Mouse (Mus musculus) retina, postnatal 7 days (tissue): ENCODE data around the gene Hunk.

Source experiments
- DNase-seq: peaks from one replicate; pipeline ENCODE4 v3.0.0-alpha.2; 2012; ENCODE audit warnings: low read depth, low spot score

Gene Hunk

GRCm38 (mm10) chr16:90390731-90391130 lies 4.9 kb downstream of the Hunk start:
- DNase-seq = no peak

- DNase-seq = no peak
Observed at GRCm38 (mm10) chr16:90394761-90395160, 8.9 kb downstream of the Hunk start.

- no peak for DNase-seq
Observed at GRCm38 (mm10) chr16:90395996-90396556, 10.3 kb downstream of the Hunk start.

- DNase-seq = no peak
Observed at GRCm38 (mm10) chr16:90396882-90397281, 11.1 kb downstream of the Hunk start.

GRCm38 (mm10) chr16:90400314-90400713 lies 14.5 kb downstream of the Hunk start:
- no peak for DNase-seq

- no peak for DNase-seq
Observed at GRCm38 (mm10) chr16:90400906-90401666, 15.3 kb downstream of the Hunk start.

- no peak for DNase-seq
Observed at GRCm38 (mm10) chr16:90402292-90402691, 16.5 kb downstream of the Hunk start.

GRCm38 (mm10) chr16:90405195-90405594 lies 19.4 kb downstream of the Hunk start:
- DNase-seq = no peak

DNA sequence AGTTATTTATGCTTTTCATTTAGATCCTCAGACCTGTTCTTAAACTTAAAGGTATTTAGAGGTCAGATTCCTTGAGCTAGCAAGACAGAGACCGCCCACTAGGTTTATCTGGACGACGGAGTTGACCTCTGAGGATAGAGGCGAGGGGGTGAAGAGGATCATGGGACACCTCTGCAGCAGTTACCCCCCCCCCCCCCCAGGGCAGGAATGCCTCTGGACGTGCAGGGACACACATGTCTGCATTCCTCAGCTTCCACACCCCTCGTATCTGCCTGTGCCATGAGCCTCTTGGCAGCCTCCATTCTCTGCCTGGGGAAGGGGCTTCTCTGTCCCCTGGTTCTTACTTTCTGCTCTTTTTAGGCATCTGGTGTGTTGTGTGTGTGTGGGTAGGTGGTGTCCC lies 19.8 kb downstream of the Hunk start:
- no peak for DNase-seq

DNA sequence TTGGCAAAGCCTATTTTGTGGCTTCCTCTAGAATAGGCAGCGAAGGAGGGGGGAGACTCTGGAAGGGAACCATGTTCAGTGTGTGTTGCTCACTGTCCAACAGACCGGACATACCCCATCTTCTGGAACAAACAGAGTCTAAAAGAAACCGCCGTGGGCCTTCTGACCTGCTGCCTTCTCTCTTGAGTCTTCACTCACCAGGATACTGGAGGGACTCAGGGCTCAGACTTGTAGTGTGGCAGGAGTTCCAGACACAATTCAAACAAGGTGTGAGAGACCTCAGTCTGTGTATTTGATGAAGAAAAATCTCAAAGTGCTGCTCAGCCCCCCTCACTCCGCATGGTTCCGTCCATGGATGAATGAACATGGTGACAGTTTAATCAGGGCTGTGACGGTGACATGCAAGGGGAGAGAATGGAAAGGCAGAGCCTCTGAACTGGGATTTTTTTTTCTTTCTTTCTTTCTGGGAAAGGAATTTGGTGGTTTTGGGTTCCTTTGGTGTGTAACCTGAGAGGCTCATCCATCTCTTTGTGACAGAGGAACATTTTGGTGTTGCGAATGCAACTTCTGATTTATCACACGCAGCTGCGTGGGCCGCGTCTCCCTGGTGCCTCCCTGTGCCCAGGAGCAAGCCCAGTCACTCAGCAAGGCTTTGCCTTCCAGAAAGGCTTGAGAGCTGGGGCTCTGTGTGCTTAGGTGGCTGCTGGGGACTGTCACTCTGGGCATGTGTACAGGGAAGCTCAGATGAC lies 21.9 kb downstream of the Hunk start:
- no peak for DNase-seq

DNA sequence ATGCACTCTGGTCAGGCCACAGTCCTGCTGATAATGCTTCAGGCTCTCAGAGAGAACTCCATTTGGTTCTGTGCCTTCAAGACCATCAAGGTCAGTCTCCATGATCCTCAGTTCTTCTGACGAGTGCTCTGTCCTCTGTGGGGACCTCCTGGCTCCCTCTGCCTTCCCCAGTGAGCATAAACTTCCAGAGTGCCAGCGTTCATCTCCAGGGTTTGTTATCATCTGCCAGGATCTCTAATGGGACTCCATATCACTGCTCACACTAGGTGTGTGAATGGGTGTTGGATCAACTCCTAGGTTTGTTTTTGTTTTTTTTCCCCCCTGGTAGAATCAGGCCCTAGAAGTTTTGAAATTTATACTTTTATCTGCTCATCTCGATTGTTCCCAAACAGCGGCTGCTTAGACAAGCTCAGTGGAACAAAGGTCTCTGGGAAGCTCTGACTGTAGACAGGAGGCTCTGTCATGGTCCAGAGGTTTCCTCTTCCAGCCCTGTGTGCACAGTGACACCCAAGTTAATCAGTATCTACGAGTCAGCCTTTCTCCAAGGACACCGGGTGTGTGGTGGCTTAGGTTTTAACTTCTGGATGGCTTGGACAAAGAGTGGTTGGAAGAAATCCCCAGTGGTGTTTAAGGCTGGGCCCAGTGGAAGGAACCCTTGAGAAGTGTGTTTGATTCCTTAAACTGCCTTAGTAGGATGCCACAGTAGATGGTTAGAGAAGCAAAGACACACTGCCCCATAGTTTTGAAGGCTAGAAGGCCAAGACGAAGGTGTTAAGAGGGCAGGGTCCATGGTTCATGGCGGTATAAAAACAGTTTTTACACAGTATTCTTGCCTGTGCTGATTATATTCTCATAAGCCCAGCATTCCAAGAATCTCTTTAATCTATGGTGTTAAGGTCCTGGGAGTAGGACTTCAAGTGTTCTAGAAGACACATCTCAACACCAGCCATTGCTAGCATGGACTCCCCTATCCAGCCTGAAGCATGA lies 26.6 kb downstream of the Hunk start:
- DNase-seq = no peak

GRCm38 (mm10) chr16:90416621-90417020 lies 30.8 kb downstream of the Hunk start:
- DNase-seq = no peak

DNA sequence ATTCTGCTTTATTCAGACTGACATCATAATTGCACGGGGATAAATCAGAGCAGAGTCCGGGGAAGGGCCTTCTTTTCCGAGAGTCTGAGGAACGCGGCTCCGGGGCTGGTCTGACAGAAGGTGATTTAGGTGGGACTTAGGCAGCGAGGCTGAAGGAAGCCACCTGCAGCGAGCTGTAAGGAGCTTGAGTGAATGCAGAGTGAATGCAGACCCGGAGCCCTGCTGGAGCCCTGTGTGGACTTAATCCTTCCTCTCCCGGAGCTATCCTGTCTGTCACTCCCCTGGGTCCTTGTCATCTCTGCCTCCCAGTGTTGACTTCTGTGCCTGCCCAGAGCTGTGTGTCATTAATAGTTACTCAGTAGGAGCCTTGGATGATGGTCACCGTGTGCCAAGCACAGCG lies 32.8 kb downstream of the Hunk start:
- DNase-seq = peak; percentile 42

GRCm38 (mm10) chr16:90421145-90421544 lies 35.3 kb downstream of the Hunk start:
- no peak for DNase-seq

GRCm38 (mm10) chr16:90421551-90421950 lies 35.7 kb downstream of the Hunk start:
- DNase-seq = no peak

GRCm38 (mm10) chr16:90422108-90422529 lies 36.3 kb downstream of the Hunk start:
- DNase-seq = no peak

DNA sequence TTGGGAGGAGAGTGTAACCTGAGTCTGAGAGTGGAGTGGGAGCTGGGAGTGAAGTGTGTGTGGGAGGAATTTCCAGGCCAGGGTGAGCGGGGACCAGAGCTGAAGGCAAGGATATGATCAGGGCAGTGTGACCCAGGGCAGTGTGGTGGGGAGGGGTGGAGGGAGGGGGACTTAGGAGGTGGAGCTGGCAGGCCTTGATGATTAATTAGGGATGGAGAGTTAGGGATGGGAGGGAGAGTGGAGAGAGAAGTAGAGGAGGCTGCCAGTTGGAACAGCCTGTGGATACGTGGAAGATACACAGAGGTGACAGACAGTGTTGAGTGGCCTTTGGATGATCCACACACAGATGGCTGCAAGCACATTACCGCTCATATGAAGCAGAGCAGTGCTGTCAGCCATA lies 38.1 kb downstream of the Hunk start:
- no peak for DNase-seq

DNA sequence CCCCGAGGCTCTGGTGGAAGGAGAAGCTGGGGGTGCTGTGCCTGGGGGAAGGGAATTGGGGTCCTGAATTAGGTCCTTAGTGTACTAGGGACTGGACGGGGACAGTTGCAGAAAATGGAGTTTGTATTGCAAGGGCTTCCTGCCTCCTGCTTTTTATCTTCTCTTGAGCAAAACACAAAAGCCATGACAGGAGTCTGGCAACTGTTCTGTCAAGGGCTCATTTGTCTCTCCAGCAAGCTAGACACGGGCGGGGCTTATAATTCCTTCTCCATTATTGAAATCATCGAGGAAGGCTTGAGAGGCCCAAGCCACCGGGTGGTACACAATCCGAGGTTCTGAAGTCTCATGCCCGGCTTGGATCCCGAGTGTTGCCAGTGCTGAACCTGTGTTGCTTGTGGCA lies 38.6 kb downstream of the Hunk start:
- DNase-seq = no peak

DNA sequence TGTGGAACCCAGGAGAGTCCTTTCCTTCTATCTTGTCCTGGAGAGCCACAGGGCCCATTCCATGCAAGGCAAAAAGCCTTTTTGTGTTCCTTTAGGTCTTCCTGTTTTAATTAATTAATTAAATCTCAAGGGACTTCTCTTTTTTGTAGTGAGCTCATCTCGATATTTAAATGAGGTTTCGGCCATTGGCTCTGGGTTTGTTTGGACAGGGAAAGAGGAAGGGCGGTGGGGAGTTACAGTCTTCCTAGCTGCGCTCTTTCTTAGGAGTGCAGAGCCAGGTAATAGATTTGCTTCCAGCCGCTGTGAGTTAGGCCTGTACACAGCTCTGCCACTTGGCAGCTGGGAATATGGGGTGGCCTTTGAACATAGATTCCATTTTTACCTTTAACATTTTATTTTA lies 40.4 kb downstream of the Hunk start:
- no peak for DNase-seq

- no peak for DNase-seq
Observed at GRCm38 (mm10) chr16:90427838-90428630, 42.2 kb downstream of the Hunk start.

DNA sequence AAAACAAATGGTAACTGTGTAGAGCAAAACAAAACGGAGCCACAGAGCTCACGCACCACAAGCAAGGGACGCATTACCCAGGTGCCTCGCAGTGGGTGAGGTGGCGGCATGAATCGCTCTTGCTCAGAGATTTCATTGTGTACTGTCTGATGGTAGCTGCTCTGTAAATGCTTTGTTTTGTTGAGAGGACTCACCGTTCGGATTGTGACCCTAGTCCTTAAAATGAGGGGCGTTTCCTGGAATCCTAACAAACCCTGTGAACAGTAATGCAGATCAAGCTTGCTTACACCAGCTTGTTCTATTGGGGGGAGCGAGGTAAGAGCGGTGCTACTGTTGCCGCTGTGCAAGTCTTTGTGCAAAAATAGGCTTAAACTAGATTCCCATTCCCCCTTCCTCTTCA lies 47.7 kb downstream of the Hunk start:
- DNase-seq = no peak
